Mouse (Mus musculus): ENCODE results near the gene Mto1. TPM values are rescaled to one million over a fixed set of nuclear protein-coding genes. Genes with fewer than 3 reads are reported as not detected.

Mto1 gene
- polyA plus RNA-seq, 1 experiment: 20.7 TPM

DNA sequence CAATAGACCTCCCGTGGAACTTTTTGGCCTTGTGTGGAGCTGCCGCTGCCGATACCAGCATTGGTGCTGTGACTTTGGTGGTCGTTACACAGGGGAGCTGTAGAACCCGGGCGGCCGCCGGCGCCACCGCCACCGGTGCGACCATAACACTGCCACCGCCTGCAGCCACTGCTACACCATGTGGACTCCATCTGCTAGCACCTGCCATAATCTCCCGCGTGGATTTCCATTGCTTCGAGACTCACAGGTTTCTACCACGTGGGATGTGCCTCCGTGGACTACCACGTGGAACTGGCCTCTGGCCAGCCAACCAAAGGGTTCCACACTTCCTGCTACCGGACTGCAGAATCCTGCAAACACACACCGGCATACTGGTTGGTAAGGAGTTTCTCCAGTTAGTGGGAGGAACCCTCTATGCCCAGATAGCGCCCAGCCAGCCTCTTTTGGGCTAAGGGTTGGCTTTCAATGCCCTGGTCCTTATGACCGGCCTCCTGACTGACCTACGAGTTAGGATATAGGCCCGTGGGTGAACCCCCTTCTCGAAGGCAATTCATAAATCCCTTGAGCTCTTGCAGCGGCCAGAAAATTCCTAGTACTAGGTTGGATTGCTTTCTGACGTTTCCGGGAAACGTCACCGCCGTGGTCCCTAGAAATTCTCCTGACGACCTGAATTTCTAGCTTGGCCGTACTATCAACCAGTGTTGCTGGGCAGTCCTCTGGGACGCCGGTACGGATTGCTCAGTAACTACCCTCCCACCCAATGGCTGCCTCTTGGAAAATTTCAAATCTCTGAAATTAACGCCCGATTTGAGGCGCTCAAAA lies 73.0 kb downstream of the Mto1 start:
- no peak for TF ChIP-seq GATA1 (IDR thresholded peaks at IDR 0.05; ENCODE audit: low read length)

DNA sequence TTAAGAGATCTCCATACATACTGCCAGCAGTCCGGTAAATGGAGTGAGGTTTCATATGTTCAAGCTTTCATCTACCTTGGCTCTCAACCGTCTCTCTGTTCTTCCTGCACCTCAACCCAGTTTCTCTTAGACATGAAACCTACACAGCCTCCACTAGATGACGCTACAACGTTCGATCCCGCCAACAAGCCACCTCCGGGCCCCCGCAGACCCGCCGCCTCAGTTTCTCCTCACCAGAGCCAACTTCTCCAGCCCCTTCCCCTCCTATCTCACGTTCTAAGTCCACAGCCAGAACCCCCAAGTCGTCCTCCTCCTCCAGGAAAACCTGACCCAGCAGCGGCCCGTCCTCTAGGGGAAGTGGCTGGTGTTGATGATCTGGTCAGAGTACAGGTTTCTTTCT lies 73.7 kb downstream of the Mto1 start:
- no peak for TF ChIP-seq GATA1 (IDR thresholded peaks at IDR 0.05; ENCODE audit: low read length)

Other genes with a start within 250 kb of the Mto1 start
- not detected in 2 replicates for gene Gsta1, start 217.6 kb upstream of the Mto1 start, polyA plus RNA-seq (2012)
- gene Gm3776, start 191.1 kb upstream of the Mto1 start, polyA plus RNA-seq (2012): not detected in 2 replicates
- not detected in 2 replicates for gene Gm10639, start 158.3 kb upstream of the Mto1 start, polyA plus RNA-seq (2012)
- gene Omt2a, start 133.4 kb upstream of the Mto1 start, polyA plus RNA-seq (2012): not detected in 2 replicates
- gene Omt2b, start 120.6 kb upstream of the Mto1 start, polyA plus RNA-seq (2012): not detected in 2 replicates
- not detected in 2 replicates for gene Gsta2, start 92.4 kb upstream of the Mto1 start, polyA plus RNA-seq (2012)
- gene Dppa5a, start 80.0 kb upstream of the Mto1 start, polyA plus RNA-seq (2012): not detected in 2 replicates
- not detected in 2 replicates for gene Ooep, start 69.5 kb upstream of the Mto1 start, polyA plus RNA-seq (2012)
- gene Ddx43, start 52.4 kb upstream of the Mto1 start, polyA plus RNA-seq (2012): not detected in 2 replicates
- gene Cgas, start 5.0 kb upstream of the Mto1 start, polyA plus RNA-seq (2012): not detected in 2 replicates
- 0.09 and 0.19 TPM in 2 replicates for gene Gm17324, start 578 bp downstream of the Mto1 start, polyA plus RNA-seq (2012)
- gene Eef1a1, start 40.9 kb downstream of the Mto1 start, polyA plus RNA-seq (2012): 294 and 530 TPM in 2 replicates
- 1.8 and 2.0 TPM in 2 replicates for gene Slc17a5, start 139.8 kb downstream of the Mto1 start, polyA plus RNA-seq (2012)
- gene Cd109, start 167.3 kb downstream of the Mto1 start, polyA plus RNA-seq (2012): 0.06 and 0.11 TPM in 2 replicates